Mouse (Mus musculus): ENCODE data around the gene Ubap1l. TPM values are rescaled to one million over a fixed set of nuclear protein-coding genes. Genes with fewer than 3 reads are reported as not detected.

Gene Ubap1l
- polyA plus RNA-seq, 1 experiment from 2014 or later, result 0.40 TPM

GRCm38 (mm10) chr9:65386373-65387140 is 25.7 kb downstream of the Ubap1l start:
- Histone ChIP-seq H3K9me3 (replicated peaks; ENCODE audit: control insufficient read depth, low read length) (no peaks in the 10 kb centered on the region), H3K27me3 (ENCODE audit: control insufficient read depth, insufficient read depth, low read length) (peaks cover 27% of the 10 kb centered on the region), H3K27ac (ENCODE audit: low read length) (peak overlapping the region; percentile 35; the same call in 1 of the 2 replicates), H3K4me2 (ENCODE audit: low read depth, low read length) (no peak overlapping the region), H3K4me3 (replicated peaks; ENCODE audit: low read length) (no peak overlapping the region), H3K36me3 (ENCODE audit: control insufficient read depth, insufficient read depth, low read length) (no peaks in the 10 kb centered on the region), H3K4me1 (ENCODE audit: control insufficient read depth, insufficient read depth, low read length) (peaks cover 14% of the 10 kb centered on the region), H3K9ac (ENCODE audit: low read length) (no peak overlapping the region)
- peak; percentile 54; the same call in 1 of the 2 replicates for ATAC-seq (ENCODE audit: insufficient read depth, low FRiP score)
- WGBS, result 19% methylated on average over 8 of the region's 8 CpGs

DNA sequence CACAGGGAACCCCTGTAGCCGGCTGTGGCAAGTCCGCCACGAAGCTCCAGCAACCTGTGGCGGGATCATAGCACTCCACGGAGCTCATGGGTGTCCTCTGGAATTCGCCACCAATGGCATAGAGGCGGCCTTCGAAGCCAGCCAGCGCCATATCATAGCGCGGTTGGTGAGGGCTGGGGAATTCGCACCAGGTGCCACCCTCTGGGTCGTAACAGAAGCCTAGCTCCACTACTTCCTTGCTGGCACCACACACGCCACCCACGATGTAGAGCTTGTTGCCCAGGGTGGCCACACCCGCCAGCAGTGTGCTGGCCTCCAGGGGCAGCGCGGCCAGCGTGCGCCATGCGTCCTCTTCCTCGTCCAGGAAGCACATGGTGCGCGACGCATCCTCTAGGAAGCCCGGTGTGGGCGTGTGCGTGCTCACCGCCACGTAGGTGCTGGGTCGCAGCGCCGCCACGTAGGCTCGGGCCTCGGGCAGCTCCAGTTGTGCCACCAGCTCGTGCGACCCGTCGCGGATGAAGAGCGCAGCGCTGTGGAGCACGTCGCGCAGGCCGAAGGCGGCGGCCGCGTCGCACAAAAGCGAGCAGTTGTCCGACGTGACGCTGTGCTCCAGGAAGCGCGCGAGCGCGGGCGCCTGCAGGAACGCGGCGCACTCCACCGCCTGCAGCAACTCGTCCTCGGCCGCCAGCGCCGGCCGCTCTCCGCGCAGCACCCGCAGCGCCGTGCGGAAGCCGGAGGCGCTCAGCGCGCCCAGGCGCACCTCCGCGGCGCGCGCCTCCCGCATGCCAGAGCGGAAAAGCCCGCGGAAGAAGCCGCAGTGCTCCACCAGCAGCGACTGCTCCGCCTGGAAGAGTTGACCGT is 30.1 kb downstream of the Ubap1l start:
- peak overlapping the region; percentile 65 for H3K4me2 ChIP-seq (ENCODE audit: low read depth, low read length)
- peaks cover 12% of the 10 kb centered on the region for H3K4me1 ChIP-seq (ENCODE audit: control insufficient read depth, insufficient read depth, low read length)
- 14% methylated on average over 96 of the region's 96 CpGs for WGBS
- no peaks in the 10 kb centered on the region for H3K36me3 ChIP-seq (ENCODE audit: control insufficient read depth, insufficient read depth, low read length)
- ATAC-seq (ENCODE audit: insufficient read depth, low FRiP score), result peak; percentile 20; the same call in 1 of the 2 replicates
- peak overlapping the region; percentile 50 for H3K4me3 ChIP-seq (replicated peaks; ENCODE audit: low read length)
- H3K27ac ChIP-seq (ENCODE audit: low read length), result no peak overlapping the region
- H3K9ac ChIP-seq (ENCODE audit: low read length), result peak overlapping the region; percentile 70
- H3K27me3 ChIP-seq (ENCODE audit: control insufficient read depth, insufficient read depth, low read length), result peaks cover 40% of the 10 kb centered on the region
- H3K9me3 ChIP-seq (replicated peaks; ENCODE audit: control insufficient read depth, low read length), result no peaks in the 10 kb centered on the region

- H3K4me1 ChIP-seq (ENCODE audit: control insufficient read depth, insufficient read depth, low read length), result peaks cover 12% of the 10 kb centered on the region
- H3K36me3 ChIP-seq (ENCODE audit: control insufficient read depth, insufficient read depth, low read length), result no peaks in the 10 kb centered on the region
- no peak for ATAC-seq (ENCODE audit: insufficient read depth, low FRiP score)
- H3K4me2 ChIP-seq (ENCODE audit: low read depth, low read length), result peak within 1 kb of the TSS; percentile 65
- H3K9me3 ChIP-seq (replicated peaks; ENCODE audit: control insufficient read depth, low read length), result no peaks in the 10 kb centered on the region
- 34% methylated on average over 8 of the region's 8 CpGs for WGBS
- H3K27ac ChIP-seq (ENCODE audit: low read length), result no peak within 1 kb of the TSS
- peak within 1 kb of the TSS; percentile 50 for H3K4me3 ChIP-seq (replicated peaks; ENCODE audit: low read length)
- H3K9ac ChIP-seq (ENCODE audit: low read length), result peak within 1 kb of the TSS; percentile 70
- peaks cover 40% of the 10 kb centered on the region for H3K27me3 ChIP-seq (ENCODE audit: control insufficient read depth, insufficient read depth, low read length)
These were observed 30.7 kb downstream of the Ubap1l start, which contains the start of gene Kbtbd13 for GRCm38 (mm10) chr9:65391613-65391964. Gene Kbtbd13 (minus strand): TSS chr9:65391652.

GRCm38 (mm10) chr9:65392638-65393364 is 32.0 kb downstream of the Ubap1l start:
- Histone ChIP-seq H3K9ac (ENCODE audit: low read length) (no peak overlapping the region), H3K4me2 (ENCODE audit: low read depth, low read length) (no peak overlapping the region), H3K4me1 (ENCODE audit: control insufficient read depth, insufficient read depth, low read length) (peaks cover 9% of the 10 kb centered on the region), H3K9me3 (replicated peaks; ENCODE audit: control insufficient read depth, low read length) (no peaks in the 10 kb centered on the region), H3K4me3 (replicated peaks; ENCODE audit: low read length) (no peak overlapping the region), H3K36me3 (ENCODE audit: control insufficient read depth, insufficient read depth, low read length) (no peaks in the 10 kb centered on the region), H3K27me3 (ENCODE audit: control insufficient read depth, insufficient read depth, low read length) (peaks cover 40% of the 10 kb centered on the region), H3K27ac (ENCODE audit: low read length) (no peak overlapping the region)
- 30% methylated on average over 6 of the region's 6 CpGs for WGBS
- ATAC-seq (ENCODE audit: insufficient read depth, low FRiP score), result no peak

GRCm38 (mm10) chr9:65393606-65394005 is 32.8 kb downstream of the Ubap1l start:
- no peak overlapping the region; the same call in 1 of the 2 replicates for H3K27ac ChIP-seq (ENCODE audit: low read length)
- no peaks in the 10 kb centered on the region for H3K9me3 ChIP-seq (replicated peaks; ENCODE audit: control insufficient read depth, low read length)
- H3K27me3 ChIP-seq (ENCODE audit: control insufficient read depth, insufficient read depth, low read length), result peaks cover 38% of the 10 kb centered on the region
- 53% methylated on average over 2 of the region's 2 CpGs for WGBS
- H3K36me3 ChIP-seq (ENCODE audit: control insufficient read depth, insufficient read depth, low read length), result no peaks in the 10 kb centered on the region
- no peak for ATAC-seq (ENCODE audit: insufficient read depth, low FRiP score)
- H3K4me3 ChIP-seq (replicated peaks; ENCODE audit: low read length), result no peak overlapping the region
- no peak overlapping the region for H3K4me2 ChIP-seq (ENCODE audit: low read depth, low read length)
- H3K4me1 ChIP-seq (ENCODE audit: control insufficient read depth, insufficient read depth, low read length), result peaks cover 16% of the 10 kb centered on the region
- no peak overlapping the region for H3K9ac ChIP-seq (ENCODE audit: low read length)

DNA sequence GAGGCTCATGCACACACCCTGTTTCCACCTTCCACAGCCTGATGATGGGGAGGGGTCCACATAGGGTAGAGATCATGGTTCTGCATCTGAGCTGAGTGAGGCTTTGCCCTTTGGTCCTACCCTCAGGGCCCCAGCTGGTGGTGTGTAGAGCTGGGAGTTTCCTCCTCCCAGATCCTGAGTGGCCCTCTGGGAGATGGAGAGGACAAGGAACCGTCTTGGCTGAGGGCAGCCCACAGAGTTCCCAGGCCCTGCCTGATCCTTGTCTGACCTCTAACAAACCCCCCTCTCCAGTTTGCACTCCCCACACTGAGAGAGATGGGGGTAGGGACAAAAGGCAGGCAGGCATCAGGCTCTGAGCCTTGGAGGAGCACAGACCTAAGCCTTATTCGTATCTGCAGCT is 33.5 kb downstream of the Ubap1l start:
- H3K4me1 ChIP-seq (ENCODE audit: control insufficient read depth, insufficient read depth, low read length), result peaks cover 19% of the 10 kb centered on the region
- WGBS, result 52% methylated on average over 2 of the region's 2 CpGs
- H3K27ac ChIP-seq (ENCODE audit: low read length), result no peak overlapping the region
- peaks cover 33% of the 10 kb centered on the region for H3K27me3 ChIP-seq (ENCODE audit: control insufficient read depth, insufficient read depth, low read length)
- no peak overlapping the region for H3K4me3 ChIP-seq (replicated peaks; ENCODE audit: low read length)
- peak; percentile 42; the same call in 1 of the 2 replicates for ATAC-seq (ENCODE audit: insufficient read depth, low FRiP score)
- H3K9ac ChIP-seq (ENCODE audit: low read length), result no peak overlapping the region
- no peaks in the 10 kb centered on the region for H3K9me3 ChIP-seq (replicated peaks; ENCODE audit: control insufficient read depth, low read length)
- H3K36me3 ChIP-seq (ENCODE audit: control insufficient read depth, insufficient read depth, low read length), result no peaks in the 10 kb centered on the region
- no peak overlapping the region for H3K4me2 ChIP-seq (ENCODE audit: low read depth, low read length)

GRCm38 (mm10) chr9:65398279-65398678 is 37.4 kb downstream of the Ubap1l start, which contains the start of gene Rasl12:
Gene Rasl12 (plus strand): TSS chr9:65398506.
- Histone ChIP-seq H3K4me2 (ENCODE audit: low read depth, low read length) (peak within 1 kb of the TSS; percentile 91), H3K4me3 (replicated peaks; ENCODE audit: low read length) (peak within 1 kb of the TSS; percentile 60), H3K9me3 (replicated peaks; ENCODE audit: control insufficient read depth, low read length) (no peaks in the 10 kb centered on the region), H3K27ac (ENCODE audit: low read length) (no peak within 1 kb of the TSS), H3K4me1 (ENCODE audit: control insufficient read depth, insufficient read depth, low read length) (0 out of 2 replicates have a peak, but pooled peaks cover 15% of the 10 kb centered on the region), H3K36me3 (ENCODE audit: control insufficient read depth, insufficient read depth, low read length) (no peaks in the 10 kb centered on the region), H3K27me3 (ENCODE audit: control insufficient read depth, insufficient read depth, low read length) (no peaks in the 10 kb centered on the region), H3K9ac (ENCODE audit: low read length) (peak within 1 kb of the TSS; percentile 73)
- WGBS, result 1% methylated on average over 24 of the region's 24 CpGs
- ATAC-seq (ENCODE audit: insufficient read depth, low FRiP score), result peak; percentile 70; the same call in 1 of the 2 replicates

GRCm38 (mm10) chr9:65399934-65400333 is 39.1 kb downstream of the Ubap1l start:
- Histone ChIP-seq H3K27me3 (ENCODE audit: control insufficient read depth, insufficient read depth, low read length) (no peaks in the 10 kb centered on the region), H3K36me3 (ENCODE audit: control insufficient read depth, insufficient read depth, low read length) (no peaks in the 10 kb centered on the region), H3K4me1 (ENCODE audit: control insufficient read depth, insufficient read depth, low read length) (0 out of 2 replicates have a peak, but pooled peaks cover 17% of the 10 kb centered on the region), H3K27ac (ENCODE audit: low read length) (no peak overlapping the region), H3K9me3 (replicated peaks; ENCODE audit: control insufficient read depth, low read length) (no peaks in the 10 kb centered on the region), H3K9ac (ENCODE audit: low read length) (no peak overlapping the region), H3K4me3 (replicated peaks; ENCODE audit: low read length) (no peak overlapping the region), H3K4me2 (ENCODE audit: low read depth, low read length) (no peak overlapping the region)
- WGBS, result 88% methylated on average over 6 of the region's 6 CpGs
- no peak for ATAC-seq (ENCODE audit: insufficient read depth, low FRiP score)

All from stomach, embryonic 16.5 days (tissue).